Mouse (Mus musculus) bone marrow, adult 2 months (tissue): ENCODE measurements around the gene Kctd14.

Experiments used
- CTCF ChIP-seq: fragments of 200-500 bp; IDR thresholded peaks from 2 replicates; pipeline ENCODE4 v1.5.1; 2011; ENCODE audit warnings: low read length, control low read depth; ENCODE audit not compliant: control insufficient read depth, insufficient read depth
- POLR2A ChIP-seq: fragments of 200-500 bp; IDR thresholded peaks from 2 replicates; pipeline ENCODE4 v1.6.1; 2011; ENCODE audit warnings: low read depth, mild to moderate bottlenecking, control low read depth, low read length, borderline replicate concordance; ENCODE audit not compliant: control insufficient read depth

DNA sequence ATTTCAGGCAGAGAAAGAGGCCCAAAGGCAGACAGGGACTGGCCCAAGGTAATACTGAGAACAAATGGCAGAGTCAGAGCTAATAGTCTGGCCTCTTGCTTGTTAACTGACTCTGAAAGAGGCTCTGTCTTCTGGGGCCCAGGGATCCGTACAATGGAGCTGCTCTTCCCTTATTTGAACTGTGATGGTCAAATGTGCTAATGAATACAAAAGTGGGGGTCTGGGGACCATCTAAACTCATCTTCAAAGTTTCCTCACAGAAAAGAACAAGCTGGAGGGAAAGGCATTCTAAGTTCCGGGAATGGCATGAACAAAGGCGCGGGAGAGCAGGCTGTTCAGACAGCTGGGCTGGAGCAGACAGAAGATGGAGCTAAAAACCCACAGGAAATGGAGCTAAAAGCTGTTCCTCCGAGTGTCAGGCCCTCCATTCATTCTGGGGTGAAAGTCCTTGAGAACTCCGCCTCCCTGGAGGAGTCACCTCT is 4.0 kb upstream of the Kctd14 start:
- TF ChIP-seq CTCF (no peak), POLR2A (no peak)
